Mouse (Mus musculus): ENCODE results near the gene Capza2.

Capza2 gene

DNA sequence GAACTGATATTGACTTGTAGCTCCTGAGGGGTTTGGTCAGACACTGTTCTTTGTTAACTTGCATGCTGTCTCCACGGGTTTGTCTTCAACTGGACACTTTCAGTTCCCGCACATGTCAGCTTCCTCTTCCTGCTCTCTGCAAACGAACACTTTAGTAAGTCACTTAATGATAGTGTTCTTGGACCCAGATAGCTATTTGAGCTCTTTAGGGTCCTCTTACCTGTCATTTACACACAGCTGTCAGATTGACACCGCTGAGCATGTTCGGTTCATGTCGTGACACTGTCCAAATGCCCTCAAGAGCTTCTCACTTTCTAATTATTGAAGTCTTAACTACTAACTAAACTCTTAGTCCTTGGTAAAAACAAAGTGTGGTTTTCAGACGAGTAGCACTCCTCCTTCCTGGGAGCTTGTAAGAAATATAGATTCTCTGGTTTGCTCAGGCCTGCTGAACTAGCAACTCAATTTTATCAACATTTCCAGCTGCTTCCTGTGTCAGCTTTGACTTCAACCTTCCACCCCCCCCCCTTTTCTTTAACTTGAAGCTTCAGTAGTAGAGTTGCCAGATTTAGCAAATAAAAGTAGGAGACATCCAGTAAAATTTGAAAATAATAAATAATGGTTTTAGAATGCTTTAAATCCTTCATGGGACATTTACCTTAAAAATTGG is at the start of gene Capza2:
TSS of gene Capza2 (plus strand) at position 620 of the 670 bp plus-strand sequence.
- no peak for DNase-seq (ENCODE audit: low spot score in 2 of 2)

DNA sequence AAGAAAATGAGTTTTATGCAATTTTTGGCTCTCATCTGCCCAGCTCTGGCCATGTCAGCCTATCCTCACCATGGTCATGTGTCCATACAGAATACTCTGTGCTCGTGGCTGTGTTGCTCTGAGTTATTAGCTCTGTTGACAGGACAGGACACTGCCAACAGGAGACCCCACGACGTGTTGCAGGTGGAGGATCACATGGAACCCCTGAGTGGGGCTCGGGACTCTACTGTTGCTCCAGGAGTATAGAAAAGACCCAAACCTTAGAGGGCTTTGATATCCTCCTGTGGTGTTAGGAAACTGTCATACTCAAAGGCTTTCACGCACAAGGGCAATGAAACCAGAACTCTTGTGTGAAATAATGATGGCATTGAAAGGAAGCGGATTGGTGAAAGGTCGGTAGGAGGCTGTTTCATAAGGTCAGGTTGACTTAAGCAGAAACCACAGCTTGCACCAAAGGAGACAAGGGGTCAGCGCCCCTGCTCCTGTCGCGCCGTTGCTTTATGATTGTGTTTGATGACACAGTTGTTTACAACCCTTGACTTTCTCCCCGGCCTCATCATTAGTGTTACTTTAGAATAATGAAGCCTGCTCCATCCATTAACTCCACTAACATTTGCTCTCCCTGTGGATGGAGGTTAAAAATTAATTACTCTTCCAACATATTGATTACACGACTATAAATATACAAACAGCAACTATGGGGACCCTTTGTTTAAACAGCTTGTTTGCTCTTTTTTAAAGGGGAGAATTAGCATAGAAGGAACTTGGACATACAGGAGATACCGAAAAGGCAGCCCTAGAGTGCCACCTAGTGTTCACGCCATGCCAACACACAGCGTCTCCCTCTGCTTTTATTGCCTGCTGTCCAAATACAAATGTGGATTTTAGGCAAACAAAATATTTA is 46.7 kb upstream of the Capza2 start:
- peak; percentile 85 to 88 for DNase-seq (ENCODE audit: low spot score in 2 of 2)

DNA sequence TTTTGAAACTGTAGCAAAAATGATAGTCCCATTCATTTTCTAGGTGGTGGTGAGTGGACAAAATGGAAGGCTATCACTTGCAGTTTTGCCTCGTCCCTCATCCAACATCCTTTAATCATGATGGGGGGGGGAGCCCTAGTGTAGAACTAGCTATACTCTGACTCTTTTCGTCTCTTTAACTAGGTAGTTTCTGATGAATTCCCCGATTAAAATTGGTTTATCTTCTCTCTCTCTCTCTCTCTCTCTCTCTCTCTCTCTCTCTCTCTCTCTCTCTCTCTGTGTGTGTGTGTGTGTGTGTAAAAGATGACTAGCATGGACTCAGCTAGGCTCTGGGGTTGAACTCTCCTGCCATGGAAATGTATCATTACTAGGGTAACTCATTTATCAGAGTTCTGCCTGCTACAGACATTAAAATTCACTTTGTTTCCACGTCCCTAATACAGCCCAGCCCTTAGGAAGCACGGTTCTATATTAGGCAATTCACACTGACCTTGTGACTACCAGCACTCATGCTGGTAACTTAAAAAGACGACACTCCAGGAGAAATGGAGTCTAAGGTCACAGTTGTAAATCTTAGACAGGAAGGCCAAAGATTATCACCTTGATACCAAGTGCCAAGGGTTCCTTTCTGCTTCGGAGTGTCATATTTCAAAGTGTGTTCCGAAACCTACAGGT is 45.9 kb upstream of the Capza2 start:
- DNase-seq (ENCODE audit: low spot score in 2 of 2) = no peak

DNA sequence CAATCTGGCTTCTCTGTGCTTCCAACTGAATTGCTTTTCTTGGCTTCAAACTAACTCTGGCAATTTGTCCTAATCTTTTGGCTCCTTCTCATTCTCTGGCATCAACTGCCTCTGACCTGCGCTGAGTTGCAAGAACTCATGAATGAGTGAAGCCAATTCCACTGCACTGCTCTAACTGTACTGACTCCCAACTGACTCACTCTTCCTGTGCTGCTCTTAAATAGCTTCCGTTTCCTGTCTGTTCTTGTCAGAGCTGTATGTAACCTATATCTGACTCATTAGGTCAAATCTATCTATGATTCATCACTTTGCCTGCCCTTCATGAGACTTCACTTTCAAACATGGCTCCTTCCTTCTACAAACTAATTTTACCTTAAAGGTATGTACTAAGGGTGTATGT is 42.1 kb upstream of the Capza2 start:
- no peak for DNase-seq (ENCODE audit: low spot score in 2 of 2)

DNA sequence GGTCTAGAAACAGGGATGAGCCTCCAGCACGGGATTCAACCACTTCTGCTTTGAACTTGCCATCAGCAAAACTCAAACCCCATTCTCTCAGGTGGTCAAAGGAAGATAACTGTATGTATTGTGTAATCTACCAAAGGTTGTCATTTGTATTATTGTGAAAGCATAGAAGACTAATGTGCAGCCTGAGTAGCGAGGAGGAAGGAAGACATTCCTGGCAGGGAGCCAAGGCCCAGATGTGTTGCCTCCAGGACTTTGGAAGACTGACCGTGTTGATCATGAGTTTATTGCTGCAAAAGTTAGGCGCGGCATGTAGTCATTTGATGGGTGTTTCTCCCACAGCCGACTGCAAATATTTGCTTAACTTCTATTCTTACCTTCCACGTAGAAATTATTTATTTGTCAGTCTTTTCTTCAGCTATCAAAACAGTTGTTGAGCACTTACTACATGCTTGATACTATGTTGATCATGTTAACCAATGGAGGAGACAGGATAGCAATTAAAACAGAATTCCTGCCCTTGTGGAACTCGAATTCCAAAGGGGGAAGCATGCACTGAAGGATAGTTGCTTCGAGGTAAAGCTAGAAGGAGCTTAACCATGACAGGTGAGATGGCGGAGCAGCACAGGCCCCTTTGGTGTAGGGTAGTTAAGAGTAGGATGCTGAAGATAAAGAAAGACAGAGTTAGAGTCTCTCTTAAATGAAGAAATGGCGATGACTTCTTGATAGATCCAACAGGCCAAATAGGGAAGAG is 40.1 kb upstream of the Capza2 start:
- DNase-seq (ENCODE audit: low spot score in 2 of 2) = no peak

DNA sequence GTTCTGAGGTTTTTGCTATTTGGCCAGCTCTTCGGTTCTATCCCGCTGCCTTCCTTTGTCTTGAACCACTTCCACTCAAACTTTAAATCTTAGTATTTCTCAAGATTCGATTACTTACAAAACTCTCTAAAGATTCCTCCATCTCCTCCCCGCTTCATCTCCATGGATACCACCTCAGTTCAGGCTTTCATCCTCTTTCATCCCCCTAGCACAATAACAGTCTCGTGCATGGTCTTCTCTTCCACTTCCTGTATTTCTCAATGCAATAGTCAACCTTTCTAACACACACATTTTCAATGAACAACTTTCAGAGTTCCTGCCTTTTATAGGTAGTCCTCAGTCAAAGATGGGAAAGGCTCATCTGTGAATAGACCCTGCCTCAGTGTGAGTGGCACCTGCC is 36.7 kb upstream of the Capza2 start:
- DNase-seq (ENCODE audit: low spot score in 2 of 2) = no peak

DNA sequence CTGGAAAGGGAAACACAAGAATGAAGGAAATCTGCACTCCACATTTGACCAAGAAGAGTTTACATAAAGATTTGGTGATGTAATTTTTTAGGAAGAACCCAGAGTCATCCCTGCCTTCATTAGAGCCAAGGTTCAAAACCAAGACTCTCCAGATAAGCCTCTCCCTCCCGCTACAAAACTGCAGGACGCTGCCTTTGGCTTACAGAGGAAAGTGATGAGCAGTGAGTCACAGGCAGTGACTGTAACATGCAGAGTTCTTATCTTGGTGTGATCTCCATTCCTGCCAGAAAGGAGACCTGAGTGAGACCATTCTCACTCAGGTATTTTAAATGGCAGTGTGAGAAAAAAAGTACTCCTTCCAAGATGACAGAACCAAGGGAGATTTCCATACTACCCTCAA is 34.5 kb upstream of the Capza2 start:
- no peak for DNase-seq (ENCODE audit: low spot score in 2 of 2)

DNA sequence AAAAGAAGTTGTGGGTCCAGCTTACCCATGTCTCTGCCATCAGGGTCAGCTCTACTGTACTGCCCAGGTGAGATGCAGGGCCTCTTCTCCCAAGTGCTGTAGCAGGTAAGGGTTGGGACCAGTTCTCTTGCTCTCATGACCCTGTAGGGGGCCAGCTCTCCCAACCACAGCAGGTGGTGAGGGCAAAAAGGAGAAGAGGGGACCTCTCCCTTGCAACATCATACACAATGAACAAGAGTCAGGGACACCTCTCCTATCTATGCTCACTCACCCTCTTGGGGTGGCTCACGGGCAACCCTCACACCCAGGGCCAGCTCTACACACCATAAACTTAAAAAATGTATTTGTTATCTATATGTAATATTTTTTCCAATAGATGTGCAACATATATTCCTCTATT is 29.1 kb upstream of the Capza2 start:
- no peak for DNase-seq (ENCODE audit: low spot score in 2 of 2)

DNA sequence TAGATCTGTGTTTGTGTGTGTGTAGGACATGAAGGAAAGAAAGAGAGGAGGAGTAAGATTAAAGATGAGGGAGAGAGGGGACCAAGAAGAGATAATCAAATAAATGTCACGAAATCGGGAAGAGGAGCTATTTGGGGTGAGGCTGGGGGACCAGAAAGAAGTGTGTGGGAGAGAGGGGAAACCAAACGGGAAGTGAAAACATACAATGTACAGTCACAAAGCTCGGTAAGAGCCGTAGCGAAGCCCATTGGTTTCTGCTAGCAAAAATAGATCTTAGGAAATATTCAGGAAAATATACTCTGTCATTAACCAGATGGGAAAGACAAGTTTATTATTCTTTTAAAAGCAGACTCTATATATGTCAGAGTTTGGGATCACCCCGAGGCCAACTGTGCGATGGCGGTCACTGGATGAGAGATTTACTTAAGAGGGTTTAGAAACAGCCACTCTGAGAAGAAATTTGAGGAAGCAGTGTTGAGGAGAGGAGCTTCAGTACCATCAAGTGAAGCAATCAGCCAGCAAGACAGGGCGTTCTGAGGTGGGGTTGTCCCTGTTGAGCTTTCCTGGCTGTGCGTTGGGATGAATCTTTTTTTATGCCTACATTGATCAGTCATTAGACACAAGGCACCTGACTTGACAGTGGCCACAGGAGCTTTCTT is 24.6 kb upstream of the Capza2 start:
- DNase-seq (ENCODE audit: low spot score in 2 of 2) = no peak

DNA sequence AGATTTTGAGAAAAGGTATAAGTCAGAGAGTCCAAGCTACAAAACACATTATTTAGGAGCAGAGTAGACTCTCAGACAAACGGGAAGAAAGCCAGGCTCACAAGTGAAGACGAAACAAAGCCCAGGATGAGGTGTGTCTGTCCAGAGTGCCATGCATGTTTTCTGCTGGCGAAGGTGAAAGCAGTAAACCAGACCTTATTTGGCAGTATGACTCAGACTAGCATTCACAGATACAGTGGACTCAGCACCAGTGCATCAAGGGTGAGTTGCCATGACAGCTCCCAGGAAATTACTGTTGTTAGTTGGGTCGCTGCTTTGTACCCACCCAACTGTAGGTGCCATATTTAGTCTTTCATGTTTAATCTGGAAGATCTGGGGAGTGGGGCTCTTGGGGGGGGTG is 23.4 kb upstream of the Capza2 start:
- no peak for DNase-seq (ENCODE audit: low spot score in 2 of 2)

DNA sequence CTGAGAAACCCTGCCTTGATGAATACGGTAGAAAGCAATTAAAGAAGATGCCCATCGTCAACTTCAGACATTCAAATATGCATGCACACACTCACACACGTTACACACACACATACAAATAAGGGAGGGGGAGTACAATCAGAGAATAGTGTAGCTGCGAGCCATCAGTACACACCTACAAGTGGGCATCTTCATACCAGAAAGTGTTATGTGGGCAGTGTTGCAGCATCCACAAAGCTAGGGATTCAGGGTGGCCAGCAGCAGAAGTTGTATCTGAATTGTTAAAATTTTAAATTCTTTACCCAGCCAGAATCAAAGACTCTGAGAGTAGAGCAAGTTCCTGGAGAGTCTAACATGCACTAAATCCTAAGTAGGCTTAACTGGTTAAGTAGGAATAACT is 15.2 kb upstream of the Capza2 start:
- peak in 1 of 2 experiments; percentile 16 for DNase-seq (ENCODE audit: low spot score in 2 of 2)

DNA sequence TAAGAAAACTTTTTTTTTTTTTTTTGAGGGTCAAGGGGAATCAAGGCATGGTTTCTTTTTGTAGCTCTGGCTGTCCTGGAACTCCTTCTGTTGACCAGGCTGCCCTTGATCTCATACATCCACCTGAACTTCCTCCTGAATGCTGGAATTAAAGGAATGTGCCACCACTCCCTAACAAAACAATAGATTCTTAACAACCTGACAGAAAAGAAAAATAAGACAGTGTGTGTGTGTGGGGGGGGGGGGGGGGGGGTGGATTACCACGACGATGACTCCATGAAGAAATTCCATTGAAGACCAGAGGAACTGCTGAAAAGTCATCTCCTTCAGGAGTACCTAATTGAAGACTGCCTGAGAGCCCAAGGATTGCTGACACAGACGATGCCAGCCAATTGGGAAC is 14.6 kb upstream of the Capza2 start:
- DNase-seq (ENCODE audit: low spot score in 2 of 2) = no peak

DNA sequence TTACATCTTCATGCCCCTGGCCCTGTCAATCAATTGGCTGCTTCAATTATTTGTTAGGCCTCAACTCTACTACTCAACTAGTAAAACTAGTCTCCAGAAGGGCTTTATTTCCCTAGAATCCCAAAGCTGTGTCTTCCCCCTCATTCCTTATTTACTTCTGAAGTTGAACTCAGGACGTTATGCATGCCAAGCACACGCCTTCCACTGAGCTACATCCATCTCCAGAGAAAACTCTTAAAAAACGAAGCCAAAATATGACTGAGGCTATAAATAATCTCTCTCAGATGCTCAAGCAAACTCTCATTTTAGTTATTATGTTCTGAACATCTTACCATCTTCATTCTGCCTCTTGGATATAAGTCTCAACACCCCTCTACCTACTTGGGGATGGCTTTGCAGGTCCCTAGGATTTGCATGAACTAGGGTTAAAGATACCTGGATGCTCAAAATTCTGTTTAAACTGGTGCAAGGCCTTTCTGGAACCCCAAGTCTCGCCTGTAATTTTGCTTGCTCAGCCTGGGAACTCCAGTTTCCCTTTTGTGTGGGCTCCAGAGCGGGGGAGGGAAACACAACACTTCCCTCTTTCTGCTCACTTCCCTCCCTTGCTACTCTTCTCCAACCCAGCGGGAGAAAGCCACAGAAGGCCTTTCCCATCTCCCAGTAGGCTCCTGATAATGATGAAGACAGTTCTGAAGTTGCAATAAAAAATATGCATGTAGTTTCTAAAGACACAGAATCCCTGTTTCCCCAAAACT is 7.2 kb upstream of the Capza2 start:
- DNase-seq (ENCODE audit: low spot score in 2 of 2) = peak in 1 of 2 experiments; percentile 38

DNA sequence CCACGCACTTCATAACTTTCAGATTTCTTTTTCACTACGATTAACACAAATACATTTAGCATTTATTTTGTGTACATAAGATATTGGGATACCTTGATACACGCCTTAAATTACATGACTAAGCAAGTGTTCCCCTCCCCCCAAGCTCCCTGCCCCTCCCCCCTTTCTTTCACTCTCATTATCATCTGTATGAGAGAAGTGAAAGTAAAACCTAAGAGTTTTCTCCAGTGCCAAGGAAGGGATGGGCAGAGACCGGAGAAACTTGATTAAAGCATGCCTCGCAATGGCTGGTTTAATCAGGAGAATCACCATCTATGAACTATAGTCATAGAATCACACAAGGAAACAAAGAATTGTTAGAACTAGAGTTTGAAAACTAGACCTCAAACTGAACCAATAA is 6.3 kb upstream of the Capza2 start:
- DNase-seq (ENCODE audit: low spot score in 2 of 2) = no peak

DNA sequence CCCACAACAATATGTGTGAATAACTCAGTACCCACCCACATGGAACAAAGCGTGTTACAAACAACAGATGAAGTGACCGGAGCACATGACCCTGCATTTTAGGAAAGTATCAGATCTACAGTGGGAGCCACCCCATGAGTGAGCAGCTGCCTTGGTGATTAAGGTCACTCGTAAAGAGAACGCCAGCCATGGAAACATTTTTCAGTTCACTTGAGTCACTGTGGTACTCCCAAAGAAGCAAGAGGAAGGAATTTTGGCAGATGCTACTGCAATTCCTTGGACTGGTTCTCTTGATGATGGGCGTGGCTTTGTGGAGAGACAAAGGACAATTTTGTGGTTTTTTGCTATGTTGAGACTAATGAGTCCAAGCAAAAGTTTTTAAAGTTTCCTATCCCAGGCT is 4.4 kb upstream of the Capza2 start:
- no peak for DNase-seq (ENCODE audit: low spot score in 2 of 2)

DNA sequence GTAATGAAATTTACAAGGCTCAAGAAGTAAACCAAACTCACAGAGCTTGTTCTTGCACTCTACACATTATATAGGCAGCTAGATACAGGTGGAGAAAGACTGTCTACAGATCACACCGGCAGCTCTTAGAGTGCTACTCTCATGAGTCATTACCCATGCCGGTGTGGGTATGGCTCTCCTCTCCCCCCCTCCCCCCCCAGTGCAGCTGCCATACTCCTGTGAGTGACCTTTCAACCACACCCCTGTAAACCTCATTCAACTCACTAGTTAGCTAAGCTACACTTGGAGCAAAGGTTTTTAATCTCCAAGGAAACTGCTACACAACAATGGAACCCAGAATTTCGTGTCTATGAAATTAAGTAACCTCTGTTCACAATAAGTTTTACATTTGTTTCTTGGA is 2.2 kb upstream of the Capza2 start:
- no peak for DNase-seq (ENCODE audit: low spot score in 2 of 2)

DNA sequence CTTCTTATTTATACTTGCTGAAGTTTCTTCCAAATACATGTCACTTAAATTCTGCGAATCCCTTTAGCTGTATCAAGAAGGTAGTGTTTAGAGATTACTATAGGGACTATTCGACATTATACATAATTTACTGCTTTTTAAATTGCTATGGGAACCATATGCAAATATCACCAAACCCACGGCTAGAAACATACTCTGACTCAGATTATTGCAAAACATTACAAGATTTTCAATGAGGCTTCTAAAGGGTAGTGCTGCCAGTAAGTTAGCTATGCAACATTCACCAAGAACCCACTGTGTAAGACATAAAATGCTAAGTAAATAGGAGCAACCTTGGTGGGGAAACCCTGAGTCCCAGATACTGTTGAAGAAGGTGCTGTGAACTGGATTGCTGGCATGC is 1.0 kb upstream of the Capza2 start:
- no peak for DNase-seq (ENCODE audit: low spot score in 2 of 2)

DNA sequence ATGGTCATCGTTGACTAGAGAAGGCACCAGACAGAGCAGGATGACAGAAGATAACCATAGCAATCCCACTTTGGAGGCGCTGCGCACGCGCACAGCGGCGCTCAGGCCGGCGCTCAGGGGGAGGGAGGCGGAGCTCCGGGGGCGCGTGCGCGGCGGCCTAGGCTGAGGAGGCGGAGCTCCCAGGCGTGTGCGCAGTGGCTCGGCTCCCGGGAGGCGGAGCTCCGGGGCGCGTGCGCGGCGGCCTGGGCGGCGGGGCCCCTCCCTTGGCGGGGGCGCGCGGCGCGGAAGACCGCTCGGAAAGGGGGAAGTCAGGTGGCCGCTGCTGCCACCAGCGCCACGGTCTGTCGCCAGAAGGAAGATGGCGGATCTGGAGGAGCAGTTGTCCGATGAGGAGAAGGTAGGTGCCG is 733 bp downstream of the Capza2 start:
- peak; percentile 90 to 91 for DNase-seq (ENCODE audit: low spot score in 2 of 2)

DNA sequence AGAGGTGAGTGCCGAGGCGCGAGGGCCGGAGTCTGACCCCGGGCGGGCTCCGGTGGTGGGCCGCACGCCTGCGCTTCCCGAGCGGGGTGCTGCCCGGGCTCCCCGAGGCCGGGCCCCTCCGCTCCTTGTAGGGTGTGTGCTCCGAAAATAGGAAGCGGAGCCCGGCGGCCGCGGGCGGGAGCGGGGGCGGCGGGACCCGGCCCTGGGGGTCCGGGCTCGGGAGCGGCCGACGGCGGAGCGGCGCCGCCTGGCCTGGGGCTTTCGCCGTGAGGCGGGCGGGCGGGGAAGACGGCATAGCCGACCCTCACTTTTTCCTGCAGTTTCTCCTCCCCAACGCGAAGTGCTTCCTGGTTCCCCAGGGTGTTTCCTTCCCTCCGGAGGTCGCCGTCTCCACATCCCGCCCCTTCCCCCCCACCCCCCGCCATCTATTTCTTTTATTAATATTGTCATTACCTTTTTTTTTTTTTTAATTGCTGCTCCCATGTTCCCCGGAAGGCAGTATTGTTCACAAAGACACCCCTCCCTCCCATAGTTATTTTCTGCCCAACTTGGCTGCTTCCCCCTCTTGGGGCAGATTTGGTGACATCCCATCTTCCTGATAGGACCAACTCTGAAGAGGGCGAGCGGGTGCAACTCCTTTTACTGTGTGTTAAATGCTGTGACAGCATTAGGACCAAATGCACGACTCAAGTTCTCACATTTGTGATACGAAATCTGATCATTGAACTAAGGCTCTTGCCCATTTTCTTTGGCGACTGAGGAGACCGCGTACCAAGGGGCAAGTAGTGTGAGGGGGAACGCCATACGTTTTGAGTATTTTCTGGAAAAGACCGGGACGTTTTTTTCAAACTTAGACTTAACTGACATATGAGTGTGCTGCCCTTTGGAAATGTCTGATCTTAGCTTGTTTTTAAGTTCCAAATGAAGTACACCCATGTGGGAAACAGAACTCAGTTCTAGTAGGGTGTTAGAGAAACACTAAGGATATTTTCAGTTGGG is 1.5 kb downstream of the Capza2 start:
- peak; percentile 47 to 54 for DNase-seq (ENCODE audit: low spot score in 2 of 2)
